Comparison of ENCODE assay signal across 9 mouse cellular contexts in genomic region chr3:85886636-85887238, GRCm38 (mm10). TPM values are rescaled to one million over a fixed set of nuclear protein-coding genes. Genes with fewer than 3 reads are reported as not detected.
DNase-seq lines count a peak whose midpoint lies in the region; ATAC-seq and TF ChIP-seq lines count a peak whose summit lies in the region.
"Had no signal": no experiment of that assay in that cellular context is flagged by ENCODE, and none has a peak within 500 bp of the region (broad histone marks: within the 10 kb centered on the region; RNA-seq: fewer than 3 reads in every experiment).

No protein-coding gene starts in this region.

- H3K9me3 ChIP-seq in kidney, postnatal 0 days (replicated peaks; ENCODE audit: low read length): no peaks in the 10 kb centered on the region
- H3K9me3 ChIP-seq in limb, embryonic 11.5 days (ENCODE audit: control insufficient read depth, low read length): no peaks in the 10 kb centered on the region

- no peaks in the 10 kb centered on the region for H3K27me3 ChIP-seq in kidney, postnatal 0 days (ENCODE audit: insufficient read depth, low read length)
- H3K27me3 ChIP-seq in heart, adult 2 months (ENCODE audit: control insufficient read depth, insufficient read depth, low read length): no peaks in the 10 kb centered on the region
- peaks cover 8% of the 10 kb centered on the region for H3K27me3 ChIP-seq in limb, embryonic 11.5 days (ENCODE audit: control insufficient read depth, insufficient read depth, low read length)

- H3K9ac ChIP-seq in kidney, postnatal 0 days (ENCODE audit: low read depth, low read length): peak overlapping the region; percentile 78
- H3K9ac ChIP-seq in heart, adult 2 months (ENCODE audit: low read depth, low read length): peak overlapping the region; percentile 63
- H3K9ac ChIP-seq in limb, embryonic 11.5 days (ENCODE audit: low read length): peak overlapping the region; percentile 34; the same call in 1 of the 2 replicates

- peak overlapping the region; percentile 81 for H3K27ac ChIP-seq in kidney, postnatal 0 days
- H3K27ac ChIP-seq in heart, adult 2 months: peak overlapping the region; percentile 91
- no peak overlapping the region for H3K27ac ChIP-seq in limb, embryonic 11.5 days (replicated peaks; ENCODE audit: low read depth, low read length)
- H3K27ac ChIP-seq: macrophage had no signal

- TF ChIP-seq POLR2A in heart, adult 2 months (IDR thresholded peaks at IDR 0.05; ENCODE audit: insufficient read depth, low read depth, low read length): no peak

- intact Hi-C loops in heart, adult 2 months (cut with DNase I): loop anchor here (2.0 to 5.0 kb wide), 2 partner anchors 22 to 74 kb away; no protein-coding TSS in a partner anchor
- intact Hi-C loops in left cerebral cortex, postnatal 4 days (cut with DNase I): no loop called here

- H3K36me3 ChIP-seq in kidney, postnatal 0 days (ENCODE audit: insufficient read depth, low read length): no peaks in the 10 kb centered on the region
- peaks cover 2% of the 10 kb centered on the region; the same call in 1 of the 2 replicates for H3K36me3 ChIP-seq in heart, adult 2 months (ENCODE audit: control insufficient read depth, insufficient read depth, low read length)
- H3K36me3 ChIP-seq in limb, embryonic 11.5 days (ENCODE audit: control insufficient read depth, insufficient read depth, low read length): no peaks in the 10 kb centered on the region

- WGBS in kidney, postnatal 0 days: 3% methylated on average over 22 of the region's 22 CpGs
- 2% methylated on average over 22 of the region's 22 CpGs for WGBS in heart, adult 2 months
- WGBS in limb, embryonic 11.5 days: 2% methylated on average over 22 of the region's 22 CpGs

- H3K79me2 ChIP-seq in heart, adult 2 months (replicated peaks; ENCODE audit: control insufficient read depth, insufficient read depth, low read length): peaks cover 1% of the 10 kb centered on the region; the same call in 1 of the 2 replicates

- no peak for TF ChIP-seq EP300 in heart, adult 2 months (IDR thresholded peaks at IDR 0.05; ENCODE audit: insufficient read depth, low read depth, low read length)

- peak overlapping the region; percentile 61 for H3K4me3 ChIP-seq in kidney, postnatal 0 days (replicated peaks; ENCODE audit: low read depth, low read length)
- peak overlapping the region; percentile 70 for H3K4me3 ChIP-seq in heart, adult 2 months
- peak overlapping the region; percentile 35 for H3K4me3 ChIP-seq in limb, embryonic 11.5 days (ENCODE audit: low read depth, low read length)

- TF ChIP-seq CTCF in kidney, postnatal 0 days (IDR thresholded peaks at IDR 0.05; ENCODE audit: low read depth): no peak
- TF ChIP-seq CTCF in heart, adult 2 months (IDR thresholded peaks at IDR 0.05): no peak

- ATAC-seq in kidney, postnatal 0 days (replicated peaks; ENCODE audit: low FRiP score, low read depth): 0 out of 2 replicates have a peak, but pooled peaks have one; percentile 3
- no peak for ATAC-seq in limb, embryonic 11.5 days (ENCODE audit: insufficient number of reproducible peaks, low FRiP score, low TSS enrichment, low read depth)

- 0 out of 2 replicates have a peak, but pooled peaks cover 3% of the 10 kb centered on the region for H3K4me1 ChIP-seq in kidney, postnatal 0 days (replicated peaks; ENCODE audit: insufficient read depth, low read length)
- H3K4me1 ChIP-seq in heart, adult 2 months (ENCODE audit: control insufficient read depth, insufficient read depth, low read length): peaks cover 4% of the 10 kb centered on the region
- H3K4me1 ChIP-seq in limb, embryonic 11.5 days (ENCODE audit: control insufficient read depth, insufficient read depth, low read length): peaks cover 6% of the 10 kb centered on the region; the same call in 1 of the 2 replicates

- peak; percentile 31 for DNase-seq in kidney, postnatal 0 days (ENCODE audit: low spot score)
- no peak for DNase-seq in kidney, adult 9 months
- DNase-seq in adrenal gland, postnatal 14 days: peak; percentile 52
- peak; percentile 50 to 58 for DNase-seq in heart, adult 2 months
- DNase-seq in limb, embryonic 11.5 days (ENCODE audit: low spot score): no peak
- DNase-seq in naive thymus-derived CD4-positive, alpha-beta T cell, adult 2 months (ENCODE audit: low read depth): peak; percentile 3
- DNase-seq in cerebellum, adult 11 months: no peak
- no peak for DNase-seq in left cerebral cortex, postnatal 4 days

- H3K4me2 ChIP-seq in kidney, postnatal 0 days (ENCODE audit: low read length): peak overlapping the region; percentile 84
- H3K4me2 ChIP-seq in limb, embryonic 11.5 days (ENCODE audit: low read depth, severe bottlenecking): peak overlapping the region; percentile 76

RNA-seq across cellular contexts. Expression of gene Glt28d2, which starts 0.6 kb away (rescaled TPM):
- 4.5 and 5.0 TPM in 2 replicates for polyA plus RNA-seq in kidney, postnatal 0 days (2015; fragmentation: Nextera tagmentation; extraction: Ambion mirVana)
- total RNA-seq in adrenal gland, postnatal 14 days (2021): 1.7 and 1.9 TPM in 2 replicates
- total RNA-seq in heart, adult 2 months (2021): 1 to 10 TPM; 6.3 to 8.5 TPM
- 1.9 and 3.1 TPM in 2 replicates for polyA plus RNA-seq in heart, adult 2 months (2012; rRNA removed)
- polyA plus RNA-seq in limb, embryonic 11.5 days (2014; fragmentation: Nextera tagmentation; extraction: Ambion mirVana): 0.75 and 0.84 TPM in 2 replicates
- total RNA-seq in left cerebral cortex, postnatal 4 days (2021): 1 to 10 TPM; 1.1 to 2.5 TPM
- polyA plus RNA-seq: macrophage had no signal

RNA-seq across cellular contexts. Expression of gene Gm37240, which starts 0.6 kb away (rescaled TPM):
- polyA plus RNA-seq in kidney, postnatal 0 days (2015; fragmentation: Nextera tagmentation; extraction: Ambion mirVana): 10.8 and 12.0 TPM in 2 replicates
- total RNA-seq in adrenal gland, postnatal 14 days (2021): 4.2 and 6.2 TPM in 2 replicates
- 10 to 100 TPM; 36.6 to 45.3 TPM for total RNA-seq in heart, adult 2 months (2021)
- polyA plus RNA-seq in heart, adult 2 months (2012; rRNA removed): 21.9 and 25.0 TPM in 2 replicates
- 1.5 and 2.2 TPM in 2 replicates for polyA plus RNA-seq in limb, embryonic 11.5 days (2014; fragmentation: Nextera tagmentation; extraction: Ambion mirVana)
- total RNA-seq in left cerebral cortex, postnatal 4 days (2021): 1 to 10 TPM; 3.3 to 3.6 TPM
- polyA plus RNA-seq: macrophage had no signal

Comparison
In these comparisons a context has a peak if more than half of its experiments do, and no peak if none do; other contexts are left out.
1. DNase-seq: peak in kidney, postnatal 0 days (single experiment), adrenal gland, postnatal 14 days (single experiment), heart, adult 2 months (2 of 2) and naive thymus-derived CD4-positive, alpha-beta T cell, adult 2 months (single experiment); none in kidney, adult 9 months (single experiment), limb, embryonic 11.5 days (single experiment), cerebellum, adult 11 months (single experiment) and left cerebral cortex, postnatal 4 days (single experiment).
2. Peak in every context shown above with its lines, with median percentiles within 50 percentile points of each other: H3K4me3 ChIP-seq and H3K9ac ChIP-seq.